Mouse (Mus musculus) small intestine, adult 2 months (tissue): ENCODE measurements around the gene Tyrp1. TPM values are rescaled to one million over a fixed set of nuclear protein-coding genes. Genes with fewer than 3 reads are reported as not detected.

Source experiments
- H3K27ac ChIP-seq: fragments of 200-500 bp; 2 replicates; pipeline ENCODE4 v1.5.1; 2012; ENCODE audit warnings: low read depth, low read length, control low read depth, inconsistent platforms; ENCODE audit not compliant: insufficient read depth
- H3K27me3 ChIP-seq: fragments of 200-500 bp; 2 replicates; pipeline ENCODE4 v1.6.1; 2012; ENCODE audit warnings: mild to moderate bottlenecking, moderate library complexity, low read length, inconsistent platforms; ENCODE audit not compliant: control insufficient read depth, insufficient read depth
- H3K36me3 ChIP-seq: fragments of 200-500 bp; 2 replicates; pipeline ENCODE4 v1.6.1; 2012; ENCODE audit warnings: mild to moderate bottlenecking, low read length, control low read depth, inconsistent platforms; ENCODE audit not compliant: control insufficient read depth, insufficient read depth
- H3K4me1 ChIP-seq: fragments of 200-500 bp; 2 replicates; pipeline ENCODE4 v1.6.1; 2012; ENCODE audit warnings: low read length, inconsistent platforms, mixed read lengths; ENCODE audit not compliant: control insufficient read depth, insufficient read depth, insufficient read length
- H3K4me3 ChIP-seq: fragments of 200-500 bp; 2 replicates; pipeline ENCODE4 v1.5.1; 2012; ENCODE audit warnings: low read depth, mild to moderate bottlenecking, control low read depth, inconsistent platforms, low read length, moderate library complexity
- CTCF ChIP-seq: fragments of 200-500 bp; IDR thresholded peaks from 2 replicates; pipeline ENCODE4 v1.5.1; 2012; ENCODE audit warnings: low read depth, mild to moderate bottlenecking, control low read depth, inconsistent platforms, low read length, moderate library complexity, mixed read lengths; ENCODE audit not compliant: insufficient replicate concordance, insufficient read length; ENCODE audit errors: extremely low read depth
- POLR2A ChIP-seq: fragments of 200-500 bp; IDR thresholded peaks from 2 replicates; pipeline ENCODE4 v1.6.1; 2012; ENCODE audit warnings: low read depth, mild to moderate bottlenecking, control low read depth, inconsistent platforms, low read length, moderate library complexity
- WGBS: fragments of 180-500 bp; shearing (Covaris S2); methylation state at CpG from one replicate; pipeline ENCODE4 v1.1.7; 2018; 5-methylcytosine and 5-hydroxymethylcytosine counted together
- polyA plus RNA-seq: library from polyadenylated mRNA; depleted of rRNA; stranded (reverse); fragments of >200 nt; gene quantifications from 2 replicates; pipeline ENCODE4 v1.2.3, GENCODE M21; 2012; rRNA removed

Gene Tyrp1
- polyA plus RNA-seq, 1 experiment, result not detected

DNA sequence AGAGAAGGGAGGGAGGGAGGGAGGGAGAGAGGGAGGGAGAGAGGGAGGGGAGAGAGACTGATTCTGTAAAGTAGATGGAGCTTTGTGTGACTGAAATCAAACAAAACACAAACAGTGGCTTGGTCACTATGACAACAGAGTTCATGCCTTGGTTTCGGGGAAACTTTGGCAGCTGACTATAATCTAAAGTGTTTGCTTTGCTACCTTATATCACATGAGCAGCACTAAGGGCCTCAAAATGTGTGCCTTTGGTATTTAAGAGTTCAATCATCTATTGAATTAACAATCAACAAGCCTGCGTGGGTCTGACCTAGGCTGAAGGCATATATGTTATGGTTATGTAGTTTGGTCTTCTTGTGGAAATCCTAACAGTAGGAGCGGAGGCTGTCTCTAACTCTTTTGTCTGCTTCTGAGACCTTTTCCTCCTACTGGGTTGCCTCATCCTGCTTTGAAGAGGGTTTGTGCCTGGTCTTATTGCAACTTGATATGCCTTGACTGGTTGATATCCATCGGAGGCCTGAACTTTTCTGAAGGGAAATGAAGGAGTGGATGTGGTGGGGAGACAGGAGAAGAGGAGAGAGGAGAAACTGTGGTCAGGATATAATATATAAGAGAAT lies 61.5 kb downstream of the Tyrp1 start:
- Histone ChIP-seq H3K4me3 (no peak overlapping the region), H3K27ac (no peak overlapping the region), H3K36me3 (no peaks in the 10 kb centered on the region), H3K27me3 (no peaks in the 10 kb centered on the region), H3K4me1 (no peaks in the 10 kb centered on the region; the same call in 1 of the 2 replicates)
- no peak for TF ChIP-seq CTCF
- no peak for TF ChIP-seq POLR2A
- WGBS, result 21% methylated on average over 4 of the region's 4 CpGs

Other genes starting within 250 kb of the Tyrp1 start
- gene Lurap1l, start 76.5 kb downstream of the Tyrp1 start, polyA plus RNA-seq, result 21.5 and 43.1 TPM in 2 replicates